Mouse (Mus musculus): ENCODE results near the gene Gm26602. TPM values are rescaled to one million over a fixed set of nuclear protein-coding genes. Genes with fewer than 3 reads are reported as not detected.

Gm26602 gene
- polyA plus RNA-seq, 1 experiment from 2014 or later: 4.1 TPM

- no peak for TF ChIP-seq CTCF (IDR thresholded peaks at IDR 0.05; ENCODE audit: low read depth)
- 7% methylated on average over 35 of the region's 35 CpGs for WGBS
- H3K4me3 ChIP-seq (ENCODE audit: low read depth, low read length): peak overlapping the region; percentile 84
- peak; percentile 51 for DNase-seq
- ATAC-seq (ENCODE audit: insufficient read depth): no peak; the same call in 1 of the 2 replicates
- no peak overlapping the region for H3K27ac ChIP-seq (ENCODE audit: low read depth)
- H3K4me1 ChIP-seq (ENCODE audit: insufficient read depth): peaks cover 5% of the 10 kb centered on the region; the same call in 1 of the 2 replicates
- peak overlapping the region; percentile 10 for H3K9ac ChIP-seq
- H3K4me2 ChIP-seq: peak overlapping the region; percentile 97
- no peaks in the 10 kb centered on the region for H3K9me3 ChIP-seq (ENCODE audit: low read depth, low read length)
- peaks cover 61% of the 10 kb centered on the region for H3K27me3 ChIP-seq (ENCODE audit: insufficient read depth, low read length)
- no peaks in the 10 kb centered on the region for H3K36me3 ChIP-seq (ENCODE audit: insufficient read depth)
These were observed 7.8 kb downstream of the Gm26602 start for GRCm38 (mm10) chr10:79918231-79919078.

DNA sequence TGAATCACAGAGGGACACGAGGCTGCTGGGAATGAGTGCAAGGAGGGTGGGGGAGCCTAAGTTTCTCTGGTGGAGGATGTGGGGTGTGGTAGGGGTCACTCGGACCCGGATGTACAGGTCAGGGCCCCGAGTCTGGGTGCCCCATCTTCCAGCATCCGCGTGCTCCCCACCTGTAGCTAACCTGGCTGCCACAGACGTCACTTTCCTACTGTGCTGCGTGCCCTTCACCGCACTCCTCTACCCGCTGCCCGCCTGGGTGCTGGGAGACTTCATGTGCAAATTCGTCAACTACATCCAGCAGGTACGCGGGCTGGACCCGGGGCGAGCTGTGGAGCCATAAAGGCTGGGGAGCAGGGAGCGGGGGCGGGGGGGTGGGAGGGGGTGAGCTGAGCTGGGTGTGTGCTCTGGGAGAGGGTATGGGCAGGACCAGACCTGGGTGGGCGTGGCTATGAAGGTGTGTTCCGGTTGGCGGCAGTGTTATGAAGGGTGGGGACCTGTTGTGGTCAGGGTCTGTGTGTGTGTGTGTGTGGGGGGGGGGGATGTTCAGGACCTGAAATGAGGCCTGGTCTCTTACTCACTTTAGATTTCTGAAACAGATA lies 8.7 kb downstream of the Gm26602 start:
- no peak overlapping the region for H3K27ac ChIP-seq (ENCODE audit: low read depth)
- H3K4me2 ChIP-seq: peak overlapping the region; percentile 48
- ATAC-seq (ENCODE audit: insufficient read depth) (no peak), DNase-seq (no peak)
- peaks cover 5% of the 10 kb centered on the region; the same call in 1 of the 2 replicates for H3K4me1 ChIP-seq (ENCODE audit: insufficient read depth)
- no peak for TF ChIP-seq CTCF (IDR thresholded peaks at IDR 0.05; ENCODE audit: low read depth)
- H3K9ac ChIP-seq: peak overlapping the region; percentile 23
- peaks cover 61% of the 10 kb centered on the region for H3K27me3 ChIP-seq (ENCODE audit: insufficient read depth, low read length)
- 4% methylated on average over 21 of the region's 21 CpGs for WGBS
- no peaks in the 10 kb centered on the region for H3K9me3 ChIP-seq (ENCODE audit: low read depth, low read length)
- no peaks in the 10 kb centered on the region for H3K36me3 ChIP-seq (ENCODE audit: insufficient read depth)
- peak overlapping the region; percentile 22 for H3K4me3 ChIP-seq (ENCODE audit: low read depth, low read length)

GRCm38 (mm10) chr10:79920056-79920890 lies 9.6 kb downstream of the Gm26602 start:
- H3K4me2 ChIP-seq: peak overlapping the region; percentile 55; the same call in 1 of the 2 replicates
- peaks cover 61% of the 10 kb centered on the region for H3K27me3 ChIP-seq (ENCODE audit: insufficient read depth, low read length)
- DNase-seq (no peak), ATAC-seq (ENCODE audit: insufficient read depth) (no peak)
- peaks cover 5% of the 10 kb centered on the region; the same call in 1 of the 2 replicates for H3K4me1 ChIP-seq (ENCODE audit: insufficient read depth)
- H3K9me3 ChIP-seq (ENCODE audit: low read depth, low read length): no peaks in the 10 kb centered on the region
- 17% methylated on average over 26 of the region's 26 CpGs for WGBS
- no peak for TF ChIP-seq CTCF (IDR thresholded peaks at IDR 0.05; ENCODE audit: low read depth)
- no peak overlapping the region for H3K9ac ChIP-seq
- H3K36me3 ChIP-seq (ENCODE audit: insufficient read depth): no peaks in the 10 kb centered on the region
- peak overlapping the region; percentile 28 for H3K4me3 ChIP-seq (ENCODE audit: low read depth, low read length)
- H3K27ac ChIP-seq (ENCODE audit: low read depth): no peak overlapping the region

- H3K27ac ChIP-seq (ENCODE audit: low read depth): no peak within 1 kb of the TSS
- peak within 1 kb of the TSS; percentile 28 for H3K4me3 ChIP-seq (ENCODE audit: low read depth, low read length)
- DNase-seq (no peak), ATAC-seq (ENCODE audit: insufficient read depth) (no peak)
- TF ChIP-seq CTCF (IDR thresholded peaks at IDR 0.05; ENCODE audit: low read depth): no peak
- peaks cover 61% of the 10 kb centered on the region for H3K27me3 ChIP-seq (ENCODE audit: insufficient read depth, low read length)
- H3K36me3 ChIP-seq (ENCODE audit: insufficient read depth): no peaks in the 10 kb centered on the region
- H3K9ac ChIP-seq: peak within 1 kb of the TSS; percentile 34; the same call in 1 of the 2 replicates
- WGBS: 4% methylated on average over 39 of the region's 41 CpGs
- H3K9me3 ChIP-seq (ENCODE audit: low read depth, low read length): no peaks in the 10 kb centered on the region
- peak within 1 kb of the TSS; percentile 55 for H3K4me2 ChIP-seq
- H3K4me1 ChIP-seq (ENCODE audit: insufficient read depth): peaks cover 2% of the 10 kb centered on the region; the same call in 1 of the 2 replicates
These were observed 10.4 kb downstream of the Gm26602 start, which contains the start of gene R3hdm4 for GRCm38 (mm10) chr10:79920958-79921535. Gene R3hdm4, minus strand, starts transcription at chr10:79921208.

GRCm38 (mm10) chr10:79921572-79921971 lies 10.9 kb downstream of the Gm26602 start:
- H3K4me3 ChIP-seq (ENCODE audit: low read depth, low read length): peak overlapping the region; percentile 28
- no peak overlapping the region for H3K27ac ChIP-seq (ENCODE audit: low read depth)
- ATAC-seq (ENCODE audit: insufficient read depth): no peak
- peak overlapping the region; percentile 34; the same call in 1 of the 2 replicates for H3K9ac ChIP-seq
- no peaks in the 10 kb centered on the region for H3K9me3 ChIP-seq (ENCODE audit: low read depth, low read length)
- no peaks in the 10 kb centered on the region; the same call in 1 of the 2 replicates for H3K4me1 ChIP-seq (ENCODE audit: insufficient read depth)
- peaks cover 61% of the 10 kb centered on the region for H3K27me3 ChIP-seq (ENCODE audit: insufficient read depth, low read length)
- DNase-seq: peak; percentile 48
- no peaks in the 10 kb centered on the region for H3K36me3 ChIP-seq (ENCODE audit: insufficient read depth)
- no peak for TF ChIP-seq CTCF (IDR thresholded peaks at IDR 0.05; ENCODE audit: low read depth)
- 2% methylated on average over 34 of the region's 34 CpGs for WGBS
- H3K4me2 ChIP-seq: peak overlapping the region; percentile 55

- DNase-seq (peak; percentile 95), ATAC-seq (ENCODE audit: insufficient read depth) (no peak; the same call in 1 of the 2 replicates)
- H3K9ac ChIP-seq: no peak overlapping the region
- no peaks in the 10 kb centered on the region for H3K36me3 ChIP-seq (ENCODE audit: insufficient read depth)
- 11% methylated on average over 29 of the region's 29 CpGs for WGBS
- H3K4me1 ChIP-seq (ENCODE audit: insufficient read depth): peaks cover 8% of the 10 kb centered on the region
- peak overlapping the region; percentile 98 for H3K4me2 ChIP-seq
- peak; percentile 100 for TF ChIP-seq CTCF (IDR thresholded peaks at IDR 0.05; ENCODE audit: low read depth)
- no peaks in the 10 kb centered on the region for H3K9me3 ChIP-seq (ENCODE audit: low read depth, low read length)
- H3K27me3 ChIP-seq (ENCODE audit: insufficient read depth, low read length): peaks cover 33% of the 10 kb centered on the region
- H3K4me3 ChIP-seq (ENCODE audit: low read depth, low read length): peak overlapping the region; percentile 94; the same call in 1 of the 2 replicates
- no peak overlapping the region for H3K27ac ChIP-seq (ENCODE audit: low read depth)
These were observed 14.5 kb downstream of the Gm26602 start for GRCm38 (mm10) chr10:79924998-79925784.
